Mouse (Mus musculus) C2C12 (cell line): ENCODE measurements around the gene Fh1.

Experiments
- CTCF ChIP-seq: IDR thresholded peaks from one replicate; pipeline ENCODE4 v1.5.1; 2011; ENCODE audit not compliant: control insufficient read depth, insufficient read depth, insufficient read length
- MAX ChIP-seq: IDR thresholded peaks from one replicate; pipeline ENCODE4 v1.6.1; 2011; ENCODE audit warnings: mild to moderate bottlenecking, control low read depth
- MYOD1 ChIP-seq: IDR thresholded peaks from one replicate; pipeline ENCODE4 v1.6.1; 2011; ENCODE audit warnings: low read depth; ENCODE audit not compliant: control insufficient read depth, insufficient read length
- USF1 ChIP-seq: IDR thresholded peaks from one replicate; pipeline ENCODE4 v1.6.1; 2011; ENCODE audit warnings: low read depth, mild to moderate bottlenecking, control low read depth, moderate library complexity

- TF ChIP-seq CTCF (no peak), MAX (no peak), USF1 (no peak), MYOD1 (no peak)
These were observed 74.8 kb downstream of the Fh1 start for GRCm38 (mm10) chr1:175550586-175550985.
